Mouse (Mus musculus) lung, embryonic 16.5 days (tissue): ENCODE data around the gene Galnt16. TPM values are rescaled to one million over a fixed set of nuclear protein-coding genes. Genes with fewer than 3 reads are reported as not detected.

Experiments
- ATAC-seq: fragments of 200-750 bp; cut with Nextera tagmentation; 2 replicates; pipeline ENCODE4 v1.8.0; 2017; ENCODE audit warnings: low read depth, mild to moderate bottlenecking, moderate library complexity
- H3K27ac ChIP-seq: fragments of 300-500 bp; sonication (generic); 2 replicates; pipeline ENCODE4 v1.5.1; 2014; ENCODE audit warnings: mild to moderate bottlenecking, control low read depth, low read length
- H3K27me3 ChIP-seq: fragments of 300-500 bp; sonication (generic); 2 replicates; pipeline ENCODE4 v1.6.1; 2014; ENCODE audit warnings: low read depth, low read length, mixed read lengths; ENCODE audit not compliant: control insufficient read depth, insufficient read depth
- H3K36me3 ChIP-seq: fragments of 300-500 bp; sonication (generic); 2 replicates; pipeline ENCODE4 v1.6.1; 2014; ENCODE audit warnings: low read length; ENCODE audit not compliant: control insufficient read depth, insufficient read depth
- H3K4me1 ChIP-seq: fragments of 300-500 bp; sonication (generic); replicated peaks from 2 replicates; pipeline ENCODE4 v1.6.1; 2014; ENCODE audit warnings: low read length, mixed read lengths; ENCODE audit not compliant: control insufficient read depth, insufficient read depth
- H3K4me2 ChIP-seq: fragments of 300-500 bp; sonication (generic); 2 replicates; pipeline ENCODE4 v1.6.1; 2014; ENCODE audit warnings: low read depth, low read length, control low read depth
- H3K4me3 ChIP-seq: fragments of 300-500 bp; sonication (generic); 2 replicates; pipeline ENCODE4 v1.5.1; 2014; ENCODE audit warnings: mild to moderate bottlenecking, low read length, control low read depth
- H3K9ac ChIP-seq: fragments of 300-500 bp; sonication (generic); 2 replicates; pipeline ENCODE4 v1.6.1; 2014; ENCODE audit warnings: low read length, control low read depth
- H3K9me3 ChIP-seq: fragments of 300-500 bp; sonication (generic); 2 replicates; pipeline ENCODE4 v1.6.1; 2016; ENCODE audit warnings: low read length; ENCODE audit not compliant: control insufficient read depth
- WGBS: fragments of 180-500 bp; shearing (Covaris S2); extraction: QIAGEN DNeasy Blood & Tissue Kit; methylation state at CpG from one replicate; pipeline ENCODE4 v1.1.7; 2014; 5-methylcytosine and 5-hydroxymethylcytosine counted together
- polyA plus RNA-seq: library from polyadenylated mRNA; unstranded; fragments of >200 nt; fragmentation: Nextera tagmentation; extraction: Ambion mirVana; gene quantifications from 2 replicates; pipeline ENCODE4 v1.2.1, GENCODE M21; 2015

Gene Galnt16
- polyA plus RNA-seq, 1 experiment from 2014 or later, result 13.0 TPM

DNA sequence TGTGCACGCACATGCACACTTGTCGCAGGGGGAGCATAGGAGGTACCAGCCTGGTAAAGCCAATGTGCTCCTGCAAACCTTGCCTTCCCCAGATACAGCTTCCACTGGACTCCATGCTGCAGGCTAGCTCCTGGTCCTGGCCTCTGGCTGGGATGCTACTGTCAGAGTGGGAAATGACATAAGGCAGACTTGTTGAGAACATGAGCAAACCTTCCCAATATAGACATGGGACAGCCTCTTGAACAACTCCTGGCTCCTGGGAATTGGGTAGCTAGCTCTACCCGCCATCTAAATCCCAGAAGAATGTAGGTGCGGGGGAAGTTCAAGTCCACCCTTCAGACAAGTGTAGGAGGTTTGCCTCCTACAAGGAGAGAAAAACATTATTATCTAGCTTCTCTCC is 56.2 kb downstream of the Galnt16 start:
- ATAC-seq, result no peak
- Histone ChIP-seq H3K4me1 (no peaks in the 10 kb centered on the region), H3K9ac (no peak overlapping the region), H3K9me3 (no peaks in the 10 kb centered on the region), H3K36me3 (no peaks in the 10 kb centered on the region), H3K27ac (0 out of 2 replicates have a peak overlapping the region, but pooled peaks have one; percentile 19), H3K4me3 (no peak overlapping the region), H3K27me3 (no peaks in the 10 kb centered on the region), H3K4me2 (no peak overlapping the region)
- 87% methylated on average over 4 of the region's 4 CpGs for WGBS

DNA sequence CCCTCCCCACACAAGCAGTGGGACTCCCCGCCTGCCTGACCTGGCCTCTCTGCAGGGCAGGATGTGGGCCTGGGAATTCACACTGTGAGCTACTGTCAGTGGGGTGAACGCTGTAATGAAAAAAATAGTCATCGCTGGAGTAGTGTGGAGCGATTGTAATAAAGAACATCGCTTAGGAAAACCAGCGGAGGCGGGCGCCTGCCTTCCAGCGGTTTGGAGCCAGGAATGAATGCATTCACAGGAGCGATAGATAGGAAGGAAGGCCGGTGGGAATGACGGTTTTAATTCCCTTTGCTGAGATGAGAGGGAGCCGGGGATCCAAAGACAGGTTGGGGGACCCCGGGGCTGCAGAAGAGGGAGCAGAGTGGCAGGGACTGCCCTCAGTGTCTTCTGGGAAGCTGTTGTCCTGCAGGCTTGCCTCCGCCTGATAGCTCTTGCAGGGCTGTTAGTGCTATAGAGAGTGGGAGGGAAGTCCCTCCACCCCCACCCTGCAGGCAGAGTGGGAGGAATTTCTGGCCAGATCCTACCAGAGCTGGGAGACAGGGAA is 56.8 kb downstream of the Galnt16 start:
- Histone ChIP-seq H3K27me3 (no peaks in the 10 kb centered on the region), H3K9me3 (no peaks in the 10 kb centered on the region), H3K27ac (0 out of 2 replicates have a peak overlapping the region, but pooled peaks have one; percentile 19), H3K9ac (no peak overlapping the region), H3K4me2 (no peak overlapping the region), H3K4me1 (no peaks in the 10 kb centered on the region), H3K36me3 (no peaks in the 10 kb centered on the region), H3K4me3 (no peak overlapping the region)
- ATAC-seq, result peak; percentile 62
- WGBS, result 26% methylated on average over 15 of the region's 15 CpGs

DNA sequence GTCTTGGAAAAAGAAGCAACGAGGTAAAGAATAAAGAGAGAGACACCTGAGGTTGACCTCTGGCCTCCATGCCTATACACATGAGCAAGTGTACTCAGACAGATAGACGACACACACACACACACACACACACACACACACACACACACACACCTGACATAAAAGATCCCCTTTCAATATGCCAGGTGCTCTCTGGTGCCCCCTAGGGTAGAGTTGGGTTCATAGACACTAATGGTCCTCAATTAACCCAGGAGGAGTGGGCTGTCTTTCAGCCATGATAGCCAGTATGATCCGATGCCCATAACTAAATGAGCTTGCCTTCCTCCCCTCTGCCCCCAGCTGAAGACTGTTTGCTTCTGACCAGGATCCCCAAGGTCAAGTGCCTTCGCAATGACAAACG is 59.0 kb downstream of the Galnt16 start:
- no peak overlapping the region for H3K9ac ChIP-seq
- H3K9me3 ChIP-seq, result no peaks in the 10 kb centered on the region
- H3K27me3 ChIP-seq, result no peaks in the 10 kb centered on the region
- H3K4me2 ChIP-seq, result no peak overlapping the region
- no peak for ATAC-seq
- no peak overlapping the region for H3K4me3 ChIP-seq
- WGBS, result 69% methylated on average over 5 of the region's 5 CpGs
- no peaks in the 10 kb centered on the region for H3K36me3 ChIP-seq
- no peak overlapping the region for H3K27ac ChIP-seq
- no peaks in the 10 kb centered on the region for H3K4me1 ChIP-seq

DNA sequence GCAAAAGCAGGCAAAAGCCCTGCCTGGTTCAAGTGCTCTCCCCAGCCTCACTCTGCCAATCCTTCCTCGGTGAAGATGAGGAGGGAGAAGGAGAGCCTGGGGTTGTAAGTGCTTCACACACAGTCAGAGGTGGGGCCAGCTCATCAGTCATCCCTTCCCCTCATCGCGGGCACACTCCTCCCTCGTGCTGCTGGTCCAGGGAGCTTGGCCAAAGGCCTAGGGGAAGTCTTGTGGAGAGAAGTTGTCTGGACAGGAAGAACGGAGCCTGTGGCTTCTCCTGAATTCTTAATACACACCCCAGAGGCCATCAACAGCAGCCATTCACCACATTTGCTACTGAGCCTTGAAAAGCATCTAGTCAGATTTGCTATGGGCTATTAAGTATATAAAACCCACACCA is 63.3 kb downstream of the Galnt16 start:
- no peak for ATAC-seq
- Histone ChIP-seq H3K4me1 (no peaks in the 10 kb centered on the region), H3K9ac (no peak overlapping the region), H3K4me3 (no peak overlapping the region), H3K36me3 (no peaks in the 10 kb centered on the region), H3K27ac (no peak overlapping the region), H3K9me3 (no peaks in the 10 kb centered on the region), H3K4me2 (no peak overlapping the region), H3K27me3 (no peaks in the 10 kb centered on the region)
- 37% methylated on average over 5 of the region's 5 CpGs for WGBS

DNA sequence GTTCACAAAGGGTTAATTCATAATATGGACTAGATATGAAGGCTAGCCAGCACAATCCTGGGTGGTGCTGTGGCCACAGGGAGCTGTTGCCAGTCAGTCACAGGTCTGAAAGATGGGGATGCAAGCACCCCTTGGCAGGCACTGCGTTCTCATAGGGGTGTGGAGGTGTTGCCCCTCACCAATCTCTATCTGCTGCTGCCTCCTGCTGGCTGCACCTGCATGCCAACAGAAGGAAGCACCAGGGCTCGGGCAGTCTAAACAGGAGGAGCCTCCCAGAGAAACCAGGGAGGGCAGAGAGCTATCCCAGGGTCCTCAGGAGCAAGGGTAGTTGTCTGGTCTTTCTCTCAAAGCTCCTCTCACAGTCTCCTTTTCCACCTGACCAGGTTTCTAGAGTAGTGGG is 66.9 kb downstream of the Galnt16 start:
- Histone ChIP-seq H3K4me2 (no peak overlapping the region), H3K27me3 (no peaks in the 10 kb centered on the region), H3K4me3 (no peak overlapping the region), H3K4me1 (no peaks in the 10 kb centered on the region), H3K27ac (no peak overlapping the region), H3K9me3 (no peaks in the 10 kb centered on the region), H3K9ac (no peak overlapping the region), H3K36me3 (no peaks in the 10 kb centered on the region)
- ATAC-seq, result peak; percentile 12; the same call in 1 of the 2 replicates
- WGBS, result 27% methylated on average over 2 of the region's 2 CpGs

DNA sequence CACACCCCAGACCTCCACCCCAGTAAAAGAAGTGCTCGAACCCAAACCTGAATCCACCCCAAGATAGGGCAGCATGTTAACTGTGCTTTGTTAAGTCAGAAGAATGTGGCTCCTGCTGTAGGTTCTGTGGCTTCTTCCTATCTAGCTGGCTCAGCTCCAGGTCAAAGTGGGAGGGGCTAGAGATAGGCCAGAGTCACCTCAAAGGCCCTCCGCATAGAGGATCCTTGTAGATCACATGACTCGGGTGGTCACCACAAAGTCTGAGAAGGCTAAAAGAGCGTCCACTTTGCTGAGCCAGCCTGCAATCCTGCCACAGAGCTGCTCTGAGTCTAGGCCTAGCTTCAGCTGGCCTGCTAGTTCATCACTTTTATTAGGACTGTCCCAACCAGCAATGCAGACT is 76.1 kb downstream of the Galnt16 start:
- H3K4me3 ChIP-seq, result no peak overlapping the region
- no peak overlapping the region for H3K27ac ChIP-seq
- 72% methylated on average over 4 of the region's 4 CpGs for WGBS
- H3K4me1 ChIP-seq, result peaks cover 12% of the 10 kb centered on the region
- no peak overlapping the region for H3K4me2 ChIP-seq
- H3K9me3 ChIP-seq, result no peaks in the 10 kb centered on the region
- H3K9ac ChIP-seq, result no peak overlapping the region
- H3K36me3 ChIP-seq, result no peaks in the 10 kb centered on the region
- ATAC-seq, result no peak
- no peaks in the 10 kb centered on the region for H3K27me3 ChIP-seq

DNA sequence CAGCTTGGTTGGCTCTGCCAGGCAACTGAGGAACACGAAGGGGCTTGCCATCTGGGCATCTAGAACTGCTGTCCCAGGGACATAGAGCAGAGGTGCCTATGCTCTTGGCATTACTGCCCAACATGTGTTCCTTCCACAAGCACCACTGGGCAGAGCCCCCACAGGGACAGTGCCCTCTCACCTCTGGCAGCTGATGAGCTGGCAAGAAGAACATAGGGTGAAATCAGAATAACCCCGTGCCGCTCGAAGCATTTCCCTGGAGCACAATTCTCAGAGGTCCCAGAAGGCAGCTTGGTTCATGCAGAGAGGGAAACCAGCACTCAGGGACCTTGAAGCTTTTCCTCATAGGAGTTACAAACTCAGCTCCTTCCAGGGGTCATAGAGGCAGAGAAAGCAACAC is 76.7 kb downstream of the Galnt16 start:
- no peak for ATAC-seq
- H3K27ac ChIP-seq, result no peak overlapping the region
- no peak overlapping the region for H3K4me3 ChIP-seq
- H3K9me3 ChIP-seq, result no peaks in the 10 kb centered on the region
- WGBS, result 80% methylated on average over 4 of the region's 4 CpGs
- H3K36me3 ChIP-seq, result no peaks in the 10 kb centered on the region
- H3K4me2 ChIP-seq, result no peak overlapping the region
- no peaks in the 10 kb centered on the region for H3K27me3 ChIP-seq
- H3K4me1 ChIP-seq, result peaks cover 13% of the 10 kb centered on the region
- no peak overlapping the region for H3K9ac ChIP-seq

DNA sequence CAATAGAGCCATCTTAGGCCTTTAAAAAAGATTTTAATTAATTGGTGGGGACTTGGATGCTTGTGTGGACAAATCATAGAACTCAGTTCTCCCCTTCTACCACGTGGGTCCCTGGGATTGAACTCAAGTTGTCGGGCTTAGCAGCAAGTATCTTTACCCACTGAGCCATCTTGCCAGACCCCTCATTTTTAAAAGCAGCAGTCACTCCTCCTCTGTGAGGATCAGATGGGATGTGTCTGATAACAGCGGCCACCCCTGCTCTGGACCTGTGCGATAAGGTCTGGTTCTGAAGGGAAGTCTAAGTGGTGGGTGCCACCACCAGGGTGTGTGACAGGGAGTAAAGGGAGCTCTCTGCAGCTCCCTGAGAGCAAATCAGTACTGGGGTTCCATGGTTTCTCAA is 77.5 kb downstream of the Galnt16 start:
- Histone ChIP-seq H3K27ac (no peak overlapping the region), H3K27me3 (no peaks in the 10 kb centered on the region), H3K4me3 (no peak overlapping the region), H3K4me1 (peaks cover 20% of the 10 kb centered on the region), H3K36me3 (no peaks in the 10 kb centered on the region), H3K4me2 (no peak overlapping the region), H3K9ac (no peak overlapping the region), H3K9me3 (no peaks in the 10 kb centered on the region)
- 95% methylated on average over 4 of the region's 4 CpGs for WGBS
- no peak for ATAC-seq

DNA sequence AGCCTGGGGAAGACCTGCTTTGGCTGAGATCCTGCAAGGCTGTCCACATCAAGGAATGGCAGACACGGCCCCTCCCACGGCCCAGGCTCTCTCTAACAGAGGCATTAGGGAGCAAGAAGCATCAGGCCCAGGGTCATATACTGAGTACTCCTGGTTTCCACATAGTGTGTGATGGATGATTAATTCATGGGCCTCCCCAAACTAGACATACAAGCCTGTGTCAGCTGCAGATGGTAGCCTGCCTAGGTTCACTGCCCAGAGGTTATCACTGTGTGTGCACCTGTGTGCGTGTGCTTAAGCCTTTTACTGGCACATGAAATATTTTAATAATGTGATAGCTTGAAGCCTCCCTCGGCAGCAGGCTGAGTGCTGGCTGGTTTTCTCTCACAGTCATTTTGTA is 77.9 kb downstream of the Galnt16 start:
- no peaks in the 10 kb centered on the region for H3K27me3 ChIP-seq
- peaks cover 22% of the 10 kb centered on the region for H3K4me1 ChIP-seq
- no peak overlapping the region for H3K9ac ChIP-seq
- H3K27ac ChIP-seq, result no peak overlapping the region
- H3K4me3 ChIP-seq, result no peak overlapping the region
- H3K9me3 ChIP-seq, result no peaks in the 10 kb centered on the region
- no peaks in the 10 kb centered on the region for H3K36me3 ChIP-seq
- no peak overlapping the region for H3K4me2 ChIP-seq
- no peak for ATAC-seq
- 53% methylated on average over 4 of the region's 4 CpGs for WGBS

DNA sequence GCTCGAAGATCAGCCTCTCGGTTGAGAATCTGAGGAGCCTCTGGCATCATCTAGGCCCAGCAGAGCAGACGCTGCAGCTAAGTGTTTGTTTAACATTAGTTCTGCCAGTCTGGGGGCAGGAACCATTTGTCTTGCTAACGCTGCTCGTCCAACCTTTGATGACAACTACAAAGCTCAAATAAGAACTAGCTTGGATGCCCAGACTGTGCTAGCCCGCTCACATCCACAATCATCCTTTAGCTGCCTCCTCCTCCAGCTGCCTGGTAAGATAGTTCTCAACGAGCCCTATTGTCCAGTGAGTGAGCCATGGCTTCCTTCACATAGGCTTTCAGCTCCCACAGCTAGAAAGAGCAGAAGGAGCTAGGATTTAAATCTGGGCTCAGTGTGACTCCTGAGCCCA is 80.2 kb downstream of the Galnt16 start:
- no peaks in the 10 kb centered on the region for H3K36me3 ChIP-seq
- no peaks in the 10 kb centered on the region for H3K27me3 ChIP-seq
- no peak for ATAC-seq
- peak overlapping the region; percentile 25; the same call in 1 of the 2 replicates for H3K9ac ChIP-seq
- no peaks in the 10 kb centered on the region for H3K9me3 ChIP-seq
- peaks cover 25% of the 10 kb centered on the region for H3K4me1 ChIP-seq
- WGBS, result 26% methylated on average over 7 of the region's 7 CpGs
- H3K4me2 ChIP-seq, result no peak overlapping the region
- H3K27ac ChIP-seq, result peak overlapping the region; percentile 31
- no peak overlapping the region for H3K4me3 ChIP-seq
